Mouse (Mus musculus) myocyte (in vitro differentiated cells): ENCODE results near the gene Abt1.

Experiments
- CEBPB ChIP-seq: IDR thresholded peaks from 2 replicates; pipeline ENCODE4 v1.6.1; 2011; ENCODE audit warnings: mild to moderate bottlenecking, moderate library complexity; ENCODE audit not compliant: poor library complexity, insufficient read depth, severe bottlenecking
- E2F4 ChIP-seq: IDR thresholded peaks from one replicate; pipeline ENCODE4 v1.6.1; 2011; ENCODE audit warnings: mild to moderate bottlenecking, control low read depth, moderate library complexity; ENCODE audit not compliant: insufficient read depth
- MAX ChIP-seq: IDR thresholded peaks from one replicate; pipeline ENCODE4 v1.6.1; 2011; ENCODE audit warnings: low read depth, mild to moderate bottlenecking, control low read depth
- MYOD1 ChIP-seq, 3 experiments: IDR thresholded peaks; one replicate each; pipeline ENCODE4 v1.6.1; 2011; ENCODE audit warnings: control low read depth in 2 of 3, low read depth in 2 of 3, mild to moderate bottlenecking in 2 of 3, moderate library complexity in 1 of 3; ENCODE audit not compliant: insufficient read length in 2 of 3, control insufficient read depth in 1 of 3
- MYOG ChIP-seq, 3 experiments: IDR thresholded peaks; one replicate each; pipeline ENCODE4 v1.6.1; 2011; ENCODE audit warnings: control low read depth in 2 of 3, low read depth in 2 of 3, mild to moderate bottlenecking in 2 of 3; ENCODE audit not compliant: insufficient read length in 2 of 3, control insufficient read depth in 1 of 3, insufficient read depth in 1 of 3
- POLR2A ChIP-seq: IDR thresholded peaks from one replicate; pipeline ENCODE4 v1.6.1; 2011; ENCODE audit warnings: low read depth, mild to moderate bottlenecking, control low read depth, moderate library complexity; ENCODE audit not compliant: insufficient read length
- POLR2AphosphoS2 ChIP-seq: IDR thresholded peaks from one replicate; pipeline ENCODE4 v1.6.1; 2011; ENCODE audit warnings: low read depth, control low read depth; ENCODE audit not compliant: insufficient read length
- REST ChIP-seq: IDR thresholded peaks from one replicate; pipeline ENCODE4 v1.6.1; 2011; ENCODE audit warnings: mild to moderate bottlenecking, control low read depth, moderate library complexity; ENCODE audit not compliant: insufficient read depth, insufficient read length
- SRF ChIP-seq: IDR thresholded peaks from one replicate; pipeline ENCODE4 v1.6.1; 2011; ENCODE audit warnings: low read depth; ENCODE audit not compliant: control insufficient read depth, insufficient read length
- TCF12 ChIP-seq: IDR thresholded peaks from one replicate; pipeline ENCODE4 v1.6.1; 2011; ENCODE audit warnings: mild to moderate bottlenecking, control low read depth; ENCODE audit not compliant: poor library complexity, insufficient read depth, severe bottlenecking
- USF1 ChIP-seq: IDR thresholded peaks from one replicate; pipeline ENCODE4 v1.6.1; 2011; ENCODE audit warnings: low read depth, mild to moderate bottlenecking, control low read depth, moderate library complexity

DNA sequence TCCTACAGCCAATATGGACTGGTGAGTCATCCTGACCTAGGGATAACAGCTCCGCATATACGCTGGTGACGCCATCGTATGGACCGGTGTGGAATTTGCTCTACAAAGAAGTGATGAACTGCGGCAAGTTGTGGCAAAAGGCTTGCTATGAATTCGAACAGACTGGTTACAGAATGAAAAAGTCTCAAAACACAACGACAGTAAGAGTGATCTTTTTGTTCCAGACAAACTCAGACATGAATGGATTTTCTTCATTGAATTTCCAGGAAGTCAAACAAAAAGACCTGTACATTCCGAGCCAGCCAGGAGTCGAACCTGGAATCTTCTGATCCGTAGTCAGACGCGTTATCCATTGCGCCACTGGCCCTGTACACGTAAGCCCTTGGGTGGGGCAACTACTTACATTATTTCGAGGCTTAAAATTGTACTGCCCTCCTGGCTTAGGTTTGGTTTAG, 22.9 kb upstream of the Abt1 start:
- TF ChIP-seq POLR2A (no peak), MYOG (IDR thresholded peaks at IDR 0.05; ENCODE audit: control insufficient read depth in 1 of 3, insufficient read depth in 1 of 3, insufficient read length in 2 of 3, low read depth in 2 of 3) (no peak), MAX (no peak), USF1 (no peak), POLR2AphosphoS2 (no peak), MYOD1 (IDR thresholded peaks at IDR 0.05; ENCODE audit: control insufficient read depth in 1 of 3, insufficient read length in 2 of 3, low read depth in 2 of 3) (no peak), E2F4 (no peak), CEBPB (peak; percentile 57; the same call in 1 of the 2 replicates), TCF12 (no peak), REST (no peak), SRF (no peak)
